Mouse (Mus musculus) CH12.LX (cell line): ENCODE data around the gene Rdh5. TPM values are rescaled to one million over a fixed set of nuclear protein-coding genes. Genes with fewer than 3 reads are reported as not detected.

Experiments
- DNase-seq: peaks from one replicate; pipeline ENCODE4 v3.0.0-alpha.2; 2013; ENCODE audit errors: extremely low read depth
- H3K27ac ChIP-seq: 2 replicates; pipeline ENCODE4 v1.5.1; 2012; ENCODE audit warnings: low read depth, mild to moderate bottlenecking, control low read depth, moderate library complexity; ENCODE audit not compliant: insufficient read depth
- H3K27me3 ChIP-seq: replicated peaks from 2 replicates; pipeline ENCODE3; 2012; ENCODE audit warnings: inconsistent platforms
- H3K36me3 ChIP-seq, 2 experiments: replicated peaks in 1 of 2; 2 replicates each; pipeline versions ENCODE3 to v1.6.1; 2012; ENCODE audit warnings: inconsistent platforms in 1 of 2, low read length in 1 of 2, mild to moderate bottlenecking in 1 of 2, mixed read lengths in 1 of 2, moderate library complexity in 1 of 2; ENCODE audit not compliant: control insufficient read depth in 1 of 2, insufficient read depth in 1 of 2
- H3K4me1 ChIP-seq, 2 experiments: 2 replicates each; pipeline ENCODE4 v1.6.1; 2012; ENCODE audit warnings: inconsistent platforms in 1 of 2, moderate library complexity in 1 of 2; ENCODE audit not compliant: insufficient read depth in 2 of 2, control insufficient read depth in 1 of 2
- H3K4me2 ChIP-seq: 2 replicates; pipeline ENCODE4 v1.6.1; 2012; ENCODE audit warnings: low read depth, mild to moderate bottlenecking, control low read depth; ENCODE audit not compliant: poor library complexity, insufficient read depth, severe bottlenecking
- H3K4me3 ChIP-seq, 3 experiments: fragments of 150-350 bp in 1 of 3; sonication (generic) in 1 of 3; replicated peaks in 1 of 3; 2 replicates each; pipeline versions ENCODE3 to v1.5.1; 2011 to 2012; ENCODE audit warnings: low read depth in 2 of 3, low read length in 2 of 3, mild to moderate bottlenecking in 2 of 3, moderate library complexity in 2 of 3, control low read depth in 1 of 3, improper control_type of control experiment in 1 of 3, inconsistent platforms in 1 of 3, mixed read lengths in 1 of 3; ENCODE audit not compliant: poor library complexity in 1 of 3
- H3K79me2 ChIP-seq: replicated peaks from 2 replicates; pipeline ENCODE4 v1.6.1; 2012; ENCODE audit warnings: mild to moderate bottlenecking, moderate library complexity; ENCODE audit not compliant: control insufficient read depth, poor library complexity, insufficient read depth, severe bottlenecking; ENCODE audit errors: extremely low read depth
- H3K9ac ChIP-seq: 2 replicates; pipeline ENCODE4 v1.6.1; 2012; ENCODE audit warnings: low read depth, mild to moderate bottlenecking, control low read depth, moderate library complexity; ENCODE audit not compliant: insufficient read depth
- H3K9me3 ChIP-seq: replicated peaks from 2 replicates; pipeline ENCODE3; 2012; ENCODE audit warnings: low read length, inconsistent platforms, mixed read lengths
- CHD2 ChIP-seq: IDR thresholded peaks from 2 replicates; pipeline ENCODE4 v1.6.1; 2011; ENCODE audit warnings: low read length, improper control_type of control experiment
- CTCF ChIP-seq, 2 experiments: IDR thresholded peaks in 1 of 2; conservative IDR thresholded peaks in 1 of 2; 2 replicates each; pipeline ENCODE4 v1.5.1; 2011 to 2012; ENCODE audit warnings: low read depth in 2 of 2, low read length in 2 of 2, improper control_type of control experiment in 1 of 2, inconsistent platforms in 1 of 2, mild to moderate bottlenecking in 1 of 2, moderate library complexity in 1 of 2
- E2F4 ChIP-seq: IDR thresholded peaks from 2 replicates; pipeline ENCODE4 v1.6.1; 2011; ENCODE audit warnings: low read depth, low read length, improper control_type of control experiment; ENCODE audit not compliant: insufficient replicate concordance
- IRF4 ChIP-seq: IDR thresholded peaks from 2 replicates; pipeline ENCODE4 v1.6.1; 2014; ENCODE audit warnings: low read depth, mild to moderate bottlenecking, inconsistent platforms, low read length, improper control_type of control experiment
- JUN ChIP-seq: IDR thresholded peaks from 2 replicates; pipeline ENCODE4 v1.6.1; 2011; ENCODE audit warnings: low read depth, mild to moderate bottlenecking, low read length, improper control_type of control experiment, moderate library complexity; ENCODE audit not compliant: insufficient read depth
- MAZ ChIP-seq: IDR thresholded peaks from 2 replicates; pipeline ENCODE4 v1.6.1; 2012; ENCODE audit warnings: low read depth, mild to moderate bottlenecking, inconsistent platforms, low read length, improper control_type of control experiment, moderate library complexity
- MXI1 ChIP-seq: IDR thresholded peaks from 2 replicates; pipeline ENCODE4 v1.6.1; 2011; ENCODE audit warnings: mild to moderate bottlenecking, low read depth, low read length, improper control_type of control experiment
- PAX5 ChIP-seq: IDR thresholded peaks from 2 replicates; pipeline ENCODE4 v1.6.1; 2012; ENCODE audit warnings: low read length, inconsistent platforms, mixed read lengths
- RCOR1 ChIP-seq: conservative IDR thresholded peaks from 2 replicates; pipeline ENCODE4 v1.6.1; 2012; ENCODE audit warnings: low read depth, mild to moderate bottlenecking, inconsistent platforms, low read length, improper control_type of control experiment
- SIN3A ChIP-seq: IDR thresholded peaks from 2 replicates; pipeline ENCODE4 v1.6.1; 2012; ENCODE audit warnings: low read length, improper control_type of control experiment, inconsistent platforms
- SMC3 ChIP-seq: IDR thresholded peaks from 2 replicates; pipeline ENCODE4 v1.6.1; 2011; ENCODE audit warnings: low read depth, low read length, improper control_type of control experiment
- USF2 ChIP-seq: conservative IDR thresholded peaks from 2 replicates; pipeline ENCODE4 v1.6.1; 2011; ENCODE audit warnings: low read depth, low read length, improper control_type of control experiment
- ZKSCAN1 ChIP-seq: IDR thresholded peaks from 2 replicates; pipeline ENCODE4 v1.6.1; 2012; ENCODE audit warnings: low read depth, inconsistent platforms, low read length, improper control_type of control experiment, borderline replicate concordance
- ZMIZ1 ChIP-seq: IDR thresholded peaks from 2 replicates; pipeline ENCODE4 v1.6.1; 2012; ENCODE audit warnings: low read depth, mild to moderate bottlenecking, inconsistent platforms, low read length, improper control_type of control experiment
- ZNF384 ChIP-seq: IDR thresholded peaks from 2 replicates; pipeline ENCODE4 v1.6.1; 2012; ENCODE audit warnings: low read depth, low read length, improper control_type of control experiment, inconsistent platforms
- dilution Hi-C: fragments of 300-500 bp; cut with MboI; formaldehyde crosslinking; loops from 2 replicates; pipeline ENCODE4 v1.14.3; 2020; ENCODE audit warnings: low sequenced_read_pairs; ENCODE audit not compliant: extremely low pct_unique_long_range_greater_than_20kb, extremely low pct_ligation_motif_present
- in situ Hi-C: fragments of 300-500 bp; cut with MboI; formaldehyde crosslinking; loops from 3 replicates; pipeline ENCODE4 v1.14.3; 2019; ENCODE audit warnings: low sequenced_read_pairs, low pct_ligation_motif_present, low pct_unique_long_range_greater_than_20kb, mixed read lengths
- polyA plus RNA-seq: library from polyadenylated mRNA; unstranded; fragments of >175 nt; gene quantifications from 2 replicates; pipeline ENCODE4 v1.2.1, GENCODE M21; 2012; ENCODE audit warnings: low read depth; ENCODE audit not compliant: insufficient read length
- total RNA-seq, 2 experiments: library from RNA; depleted of rRNA; stranded (reverse); fragments of 300-350 nt in 1 of 2; fragments of >200 nt in 1 of 2; gene quantifications; 2 replicates each; pipeline ENCODE4 v1.2.3; 2012 to 2014

Gene Rdh5
- total and polyA plus RNA-seq, 3 experiments, result 4.3 to 6.2 (median 5.2) TPM

DNA sequence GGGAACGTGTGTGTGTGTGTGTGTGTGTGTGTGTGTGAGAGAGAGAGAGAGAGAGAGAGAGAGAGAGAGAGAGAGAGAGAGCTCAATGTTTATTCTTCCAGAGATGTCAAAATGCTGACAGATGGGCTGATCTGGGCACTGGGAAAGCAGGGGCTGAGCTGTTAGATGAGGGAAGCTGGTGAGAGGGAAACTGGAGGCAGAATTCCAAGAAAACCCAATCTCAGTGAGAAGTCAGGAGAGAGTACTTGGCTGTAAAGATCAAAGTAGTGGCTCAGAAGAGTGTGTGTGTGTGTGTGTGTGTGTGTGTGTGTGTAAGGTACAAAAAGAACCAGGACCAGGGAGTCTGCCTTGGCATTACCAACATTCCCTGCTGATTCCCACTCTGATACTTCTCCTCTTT, 25.2 kb downstream of the Rdh5 start:
- peaks cover 5 to 9% of the 10 kb centered on the region in 2 experiments; a peak in 3 of 4 replicates for H3K4me1 ChIP-seq
- no peak overlapping the region for H3K4me2 ChIP-seq
- in situ Hi-C loops (loop anchor here (5.0 kb wide), 2 partner anchors 60 to 125 kb away; no protein-coding TSS in a partner anchor), dilution Hi-C loops (no loop called here)
- no peaks in the 10 kb centered on the region for H3K9me3 ChIP-seq
- H3K4me3 ChIP-seq, result no peak overlapping the region
- no peak overlapping the region for H3K9ac ChIP-seq
- H3K79me2 ChIP-seq, result no peaks in the 10 kb centered on the region
- TF ChIP-seq SMC3 (no peak), JUN (no peak), MXI1 (no peak), PAX5 (no peak), ZNF384 (no peak), CTCF (conservative IDR thresholded peaks at IDR 0.05 in 1 of 2, IDR thresholded peaks at IDR 0.05 in 1 of 2; ENCODE audit: low read depth in 2 of 2, low read length in 2 of 2) (no peak), ZMIZ1 (no peak), MAZ (no peak), E2F4 (no peak), CHD2 (no peak), SIN3A (no peak)
- no peak for DNase-seq
- no peak overlapping the region for H3K27ac ChIP-seq
- no peaks in the 10 kb centered on the region for H3K36me3 ChIP-seq
- H3K27me3 ChIP-seq, result peaks cover 20% of the 10 kb centered on the region

DNA sequence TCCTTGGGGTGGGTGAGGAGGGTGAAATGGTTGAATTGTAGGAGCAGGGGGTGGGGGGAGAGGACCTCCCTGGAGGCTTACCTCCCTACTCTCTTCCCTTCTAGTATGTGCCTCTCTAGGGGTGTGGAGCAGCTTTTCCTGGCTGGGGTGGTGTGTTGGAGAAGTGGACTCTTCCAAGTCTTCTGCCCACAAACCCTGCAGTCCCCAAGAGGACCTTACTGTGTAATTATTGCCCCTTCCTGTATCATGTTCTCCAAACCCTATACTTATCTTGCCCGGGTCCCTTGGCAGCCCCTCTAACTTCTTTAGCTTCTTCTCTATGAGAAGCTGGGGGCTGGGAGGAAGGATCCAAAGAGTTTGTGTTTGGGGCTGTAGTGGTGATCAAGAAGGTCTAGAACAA, 25.9 kb downstream of the Rdh5 start:
- TF ChIP-seq IRF4 (no peak), MXI1 (no peak), USF2 (no peak), RCOR1 (no peak), CTCF (conservative IDR thresholded peaks at IDR 0.05 in 1 of 2, IDR thresholded peaks at IDR 0.05 in 1 of 2; ENCODE audit: low read depth in 2 of 2, low read length in 2 of 2) (no peak), ZKSCAN1 (no peak)
- dilution Hi-C loops, result no loop called here

More for the DNA sequence above, 25.9 kb downstream of the Rdh5 start:
- Histone ChIP-seq H3K9me3 (no peaks in the 10 kb centered on the region), H3K4me2 (no peak overlapping the region), H3K4me1 (peaks cover 4 to 14% of the 10 kb centered on the region in 2 experiments; a peak in 2 of 4 replicates), H3K79me2 (no peaks in the 10 kb centered on the region), H3K36me3 (no peaks in the 10 kb centered on the region), H3K27ac (no peak overlapping the region), H3K4me3 (no peak overlapping the region), H3K9ac (no peak overlapping the region), H3K27me3 (peaks cover 25% of the 10 kb centered on the region)
- in situ Hi-C loops, result loop anchor here (5.0 kb wide), 2 partner anchors 60 to 125 kb away; no protein-coding TSS in a partner anchor
- no peak for DNase-seq
